8 mouse cellular contexts compared by ENCODE assay signal in the genomic region with DNA sequence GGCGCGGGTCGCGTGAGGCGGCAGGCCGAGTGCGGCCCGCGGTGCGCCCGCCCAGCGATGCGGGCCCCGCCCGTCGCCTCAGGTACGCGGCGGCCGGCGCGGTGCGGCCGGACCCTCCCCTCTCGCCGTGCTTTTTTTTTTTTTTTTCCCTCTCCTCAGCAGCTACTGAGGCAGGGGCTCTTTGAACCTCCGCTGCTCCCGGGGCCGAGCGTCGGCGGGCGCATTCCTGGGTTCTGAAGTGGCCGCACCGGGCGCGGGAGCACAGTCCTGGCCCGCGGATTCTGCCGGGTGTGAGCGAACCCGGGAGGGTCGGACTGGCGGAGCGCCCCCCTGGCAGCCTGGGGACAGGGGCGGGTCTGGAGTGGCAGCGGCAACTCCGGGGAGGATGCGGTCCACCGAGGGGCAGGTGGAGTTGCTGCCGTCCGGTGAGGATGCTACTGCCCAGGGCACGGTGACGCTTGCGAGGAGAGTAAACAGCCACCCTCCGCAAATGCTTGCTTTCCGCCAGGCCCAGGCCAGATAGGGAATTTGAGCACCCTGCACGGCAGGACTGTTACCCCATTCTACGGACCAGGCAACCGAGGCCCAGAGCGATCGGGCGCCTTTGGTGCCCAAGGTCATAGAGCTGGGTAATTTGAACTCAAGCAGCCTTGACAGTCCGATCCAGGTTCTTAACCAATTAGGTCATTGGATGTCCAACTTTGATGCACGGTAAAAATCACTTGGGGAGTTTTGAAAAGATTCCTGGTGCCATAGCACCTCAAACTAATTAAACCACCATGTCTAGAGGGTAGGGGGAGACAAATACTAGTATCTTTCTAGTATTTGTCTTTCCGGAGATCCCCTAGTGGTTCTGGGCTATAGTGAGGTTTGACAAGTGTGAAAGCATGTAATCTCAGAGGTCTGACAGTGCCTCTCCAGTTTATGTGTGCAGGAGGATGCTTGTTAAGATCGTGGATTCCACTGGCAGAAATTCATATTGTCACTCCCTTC. TPM values are rescaled to one million over a fixed set of nuclear protein-coding genes. Genes with fewer than 3 reads are reported as not detected.
DNase-seq lines count a peak whose midpoint lies in the region; ATAC-seq lines count a peak whose summit lies in the region.

No protein-coding gene starts in this region.

- H3K4me3 ChIP-seq in embryonic facial prominence, embryonic 10.5 days: peak overlapping the region; percentile 97
- peak overlapping the region; percentile 92 for H3K4me3 ChIP-seq in heart, embryonic 10.5 days
- H3K4me3 ChIP-seq in kidney, embryonic 15.5 days (replicated peaks): peak overlapping the region; percentile 81

- peak overlapping the region; percentile 94 for H3K9ac ChIP-seq in kidney, embryonic 15.5 days

- peak; percentile 66 for ATAC-seq in kidney, embryonic 15.5 days (replicated peaks; ENCODE audit: low FRiP score)

- DNase-seq in CD8-positive naive resting alpha-beta T cell, adult 2 months (ENCODE audit: low read depth in 2 of 2, low spot score in 2 of 2): peak; percentile 20
- DNase-seq in adrenal gland, postnatal 10 days: peak; percentile 50
- peak; percentile 60 for DNase-seq in embryonic facial prominence, embryonic 10.5 days (ENCODE audit: low spot score)
- DNase-seq in heart, embryonic 10.5 days (ENCODE audit: low spot score): peak; percentile 79
- DNase-seq in lung, postnatal 10 days: peak; percentile 46
- peak; percentile 45 for DNase-seq in ovary, postnatal 36 days (ENCODE audit: low spot score)
- peak; percentile 43 for DNase-seq in thymus, postnatal 25 days

- H3K4me2 ChIP-seq in kidney, embryonic 15.5 days: peak overlapping the region; percentile 79

- H3K36me3 ChIP-seq in embryonic facial prominence, embryonic 10.5 days (replicated peaks): no peaks in the 10 kb centered on the region
- H3K36me3 ChIP-seq in heart, embryonic 10.5 days: no peaks in the 10 kb centered on the region
- no peaks in the 10 kb centered on the region for H3K36me3 ChIP-seq in kidney, embryonic 15.5 days

- H3K27me3 ChIP-seq in embryonic facial prominence, embryonic 10.5 days (replicated peaks; ENCODE audit: low read depth, poor library complexity, severe bottlenecking): no peaks in the 10 kb centered on the region
- H3K27me3 ChIP-seq in heart, embryonic 10.5 days (ENCODE audit: insufficient read depth, poor library complexity, severe bottlenecking): no peaks in the 10 kb centered on the region
- H3K27me3 ChIP-seq in kidney, embryonic 15.5 days: no peaks in the 10 kb centered on the region

- H3K9me3 ChIP-seq in embryonic facial prominence, embryonic 10.5 days: no peaks in the 10 kb centered on the region
- H3K9me3 ChIP-seq in heart, embryonic 10.5 days: no peaks in the 10 kb centered on the region
- no peaks in the 10 kb centered on the region for H3K9me3 ChIP-seq in kidney, embryonic 15.5 days (replicated peaks)

- WGBS in embryonic facial prominence, embryonic 10.5 days: 2% methylated on average over 67 of the region's 67 CpGs
- WGBS in heart, embryonic 10.5 days: 2% methylated on average over 57 of the region's 67 CpGs
- 3% methylated on average over 44 of the region's 67 CpGs for WGBS in kidney, embryonic 15.5 days

- H3K27ac ChIP-seq in embryonic facial prominence, embryonic 10.5 days (replicated peaks): peak overlapping the region; percentile 88
- H3K27ac ChIP-seq in heart, embryonic 10.5 days: peak overlapping the region; percentile 96
- H3K27ac ChIP-seq in kidney, embryonic 15.5 days: peak overlapping the region; percentile 92

- peaks cover 21% of the 10 kb centered on the region for H3K4me1 ChIP-seq in embryonic facial prominence, embryonic 10.5 days
- H3K4me1 ChIP-seq in heart, embryonic 10.5 days: peaks cover 35% of the 10 kb centered on the region
- peaks cover 16% of the 10 kb centered on the region for H3K4me1 ChIP-seq in kidney, embryonic 15.5 days

RNA-seq across cellular contexts. Expression of a gene that starts 0.7 kb away (rescaled TPM):
- 10 to 100 TPM; 33.7 to 42.1 TPM for total RNA-seq in adrenal gland, postnatal 10 days (2021)
- polyA plus RNA-seq in embryonic facial prominence, embryonic 10.5 days (2016; fragmentation: Nextera tagmentation; extraction: Ambion mirVana): 11.9 and 12.7 TPM in 2 replicates
- polyA plus RNA-seq in heart, embryonic 10.5 days (2016; fragmentation: Nextera tagmentation; extraction: Ambion mirVana): 11.8 and 12.6 TPM in 2 replicates
- polyA plus RNA-seq in kidney, embryonic 15.5 days (2015; fragmentation: Nextera tagmentation; extraction: Ambion mirVana): 15.5 and 16.2 TPM in 2 replicates

RNA-seq across cellular contexts. Expression of a gene that starts 34.9 kb away (rescaled TPM):
- 10 to 100 TPM in 1 of 2 experiments, 1 to 10 TPM in 1; 3.6 to 15.0 TPM for total RNA-seq in adrenal gland, postnatal 10 days (2021)
- polyA plus RNA-seq in embryonic facial prominence, embryonic 10.5 days (2016; fragmentation: Nextera tagmentation; extraction: Ambion mirVana): 22.1 and 25.2 TPM in 2 replicates
- 1.7 and 6.7 TPM in 2 replicates for polyA plus RNA-seq in heart, embryonic 10.5 days (2016; fragmentation: Nextera tagmentation; extraction: Ambion mirVana)
- 4.9 and 8.0 TPM in 2 replicates for polyA plus RNA-seq in kidney, embryonic 15.5 days (2015; fragmentation: Nextera tagmentation; extraction: Ambion mirVana)

Comparison
In these comparisons a context has a peak if more than half of its experiments do, and no peak if none do; other contexts are left out.
1. Peak in every context shown above with its lines: DNase-seq, ATAC-seq, H3K4me3 ChIP-seq and H3K27ac ChIP-seq.
2. DNase-seq: peak in every context shown above with its lines; median percentile 79 in heart, embryonic 10.5 days; 60 in embryonic facial prominence, embryonic 10.5 days; 50 in adrenal gland, postnatal 10 days; 46 in lung, postnatal 10 days; 45 in ovary, postnatal 36 days; 43 in thymus, postnatal 25 days; 20 in CD8-positive naive resting alpha-beta T cell, adult 2 months.